Mouse (Mus musculus): ENCODE data around the gene Ube2e3. TPM values are rescaled to one million over a fixed set of nuclear protein-coding genes. Genes with fewer than 3 reads are reported as not detected.

The Ube2e3 gene
- total RNA-seq, 2 experiments from 2014 or later, result 27.5 to 31.7 TPM

- no peak for DNase-seq
Measured at GRCm38 (mm10) chr2:78882743-78883433, 15.0 kb downstream of the Ube2e3 start.

- no peak for DNase-seq
Measured at GRCm38 (mm10) chr2:78886446-78886845, 18.5 kb downstream of the Ube2e3 start.

- no peak for DNase-seq
Measured at GRCm38 (mm10) chr2:78888190-78888589, 20.3 kb downstream of the Ube2e3 start.

GRCm38 (mm10) chr2:78895216-78895615 lies 27.3 kb downstream of the Ube2e3 start:
- DNase-seq, result no peak

GRCm38 (mm10) chr2:78905916-78906315 lies 38.0 kb downstream of the Ube2e3 start:
- no peak for DNase-seq

GRCm38 (mm10) chr2:78911516-78911915 lies 43.6 kb downstream of the Ube2e3 start:
- no peak for DNase-seq

GRCm38 (mm10) chr2:78914861-78915260 lies 46.9 kb downstream of the Ube2e3 start:
- DNase-seq, result no peak

GRCm38 (mm10) chr2:78922980-78923674 lies 55.2 kb downstream of the Ube2e3 start:
- DNase-seq, result no peak

- DNase-seq, result no peak
Measured at GRCm38 (mm10) chr2:78925807-78926206, 57.9 kb downstream of the Ube2e3 start.

- DNase-seq, result no peak
Measured at GRCm38 (mm10) chr2:78927625-78928024, 59.7 kb downstream of the Ube2e3 start.

GRCm38 (mm10) chr2:78928080-78928479 lies 60.2 kb downstream of the Ube2e3 start:
- no peak for DNase-seq

GRCm38 (mm10) chr2:78931358-78931757 lies 63.4 kb downstream of the Ube2e3 start:
- DNase-seq, result no peak

- no peak for DNase-seq
Measured at GRCm38 (mm10) chr2:78959451-78959850, 91.5 kb downstream of the Ube2e3 start.

- no peak for DNase-seq
Measured at GRCm38 (mm10) chr2:78960288-78960687, 92.4 kb downstream of the Ube2e3 start.

GRCm38 (mm10) chr2:78961023-78961422 lies 93.1 kb downstream of the Ube2e3 start:
- DNase-seq, result no peak

- DNase-seq, result no peak
Measured at GRCm38 (mm10) chr2:78961580-78961979, 93.7 kb downstream of the Ube2e3 start.

- no peak for DNase-seq
Measured at GRCm38 (mm10) chr2:78964995-78965394, 97.1 kb downstream of the Ube2e3 start.

GRCm38 (mm10) chr2:78965396-78965795 lies 97.5 kb downstream of the Ube2e3 start:
- no peak for DNase-seq

- DNase-seq, result no peak
Measured at GRCm38 (mm10) chr2:78970088-78970487, 102.2 kb downstream of the Ube2e3 start.
